In genomic region chr10:61162366-61162765, GRCm38 (mm10) we compare ENCODE assay signal across 22 mouse cellular contexts. TPM values are rescaled to one million over a fixed set of nuclear protein-coding genes. Genes with fewer than 3 reads are reported as not detected.
DNase-seq lines count a peak whose midpoint lies in the region; ATAC-seq and TF ChIP-seq lines count a peak whose summit lies in the region.
"Had no signal": no experiment of that assay in that cellular context is flagged by ENCODE, and none has a peak within 500 bp of the region (broad histone marks: within the 10 kb centered on the region; RNA-seq: fewer than 3 reads in every experiment).

No protein-coding gene starts in this region.

- no peaks in the 10 kb centered on the region for H3K27me3 ChIP-seq in lung, postnatal 0 days (replicated peaks; ENCODE audit: insufficient read depth, low read length)
- no peaks in the 10 kb centered on the region for H3K27me3 ChIP-seq in kidney, embryonic 16.5 days (ENCODE audit: insufficient read depth, low read length)
- H3K27me3 ChIP-seq: limb, embryonic 15.5 days; stomach, embryonic 15.5 days had no signal

- H3K9ac ChIP-seq in lung, postnatal 0 days (replicated peaks; ENCODE audit: low read depth), result no peak overlapping the region
- H3K9ac ChIP-seq in kidney, embryonic 16.5 days (replicated peaks; ENCODE audit: low read length), result no peak overlapping the region
- H3K9ac ChIP-seq: limb, embryonic 15.5 days; liver, postnatal 0 days; stomach, embryonic 15.5 days had no signal

- no peaks in the 10 kb centered on the region for H3K4me1 ChIP-seq in lung, postnatal 0 days (ENCODE audit: insufficient read depth, low read depth, low read length)
- no peaks in the 10 kb centered on the region for H3K4me1 ChIP-seq in lung, adult 2 months (ENCODE audit: control insufficient read depth, insufficient read depth, low read length)
- H3K4me1 ChIP-seq in kidney, embryonic 16.5 days (ENCODE audit: insufficient read depth, low read length), result no peaks in the 10 kb centered on the region
- H3K4me1 ChIP-seq: heart, embryonic 10.5 days; limb, embryonic 15.5 days; stomach, embryonic 15.5 days had no signal

- no peak for TF ChIP-seq EP300 in lung, postnatal 0 days (IDR thresholded peaks at IDR 0.05)

- H3K36me3 ChIP-seq in lung, postnatal 0 days (ENCODE audit: insufficient read depth, low read length), result no peaks in the 10 kb centered on the region
- H3K36me3 ChIP-seq in kidney, embryonic 16.5 days (ENCODE audit: insufficient read depth, low read length), result no peaks in the 10 kb centered on the region
- H3K36me3 ChIP-seq: heart, embryonic 10.5 days; limb, embryonic 15.5 days; stomach, embryonic 15.5 days had no signal

- H3K27ac ChIP-seq in lung, postnatal 0 days (ENCODE audit: low read length), result no peak overlapping the region
- no peak overlapping the region for H3K27ac ChIP-seq in kidney, embryonic 16.5 days (ENCODE audit: low read length)
- H3K27ac ChIP-seq: heart, embryonic 10.5 days; limb, embryonic 15.5 days; stomach, embryonic 15.5 days had no signal

- no peak for TF ChIP-seq CTCF in lung, postnatal 0 days (IDR thresholded peaks at IDR 0.05)
- TF ChIP-seq CTCF in lung, adult 2 months (IDR thresholded peaks at IDR 0.05; ENCODE audit: insufficient read depth, low read length), result no peak

- DNase-seq in heart, adult 11 months, result peak; percentile 90
- no peak for DNase-seq in heart, postnatal 4 days
- no peak for DNase-seq in lung, postnatal 0 days (ENCODE audit: low spot score)
- DNase-seq in lung, adult 2 months, result no peak
- no peak for DNase-seq in cerebellum, adult 8-10 months
- no peak for DNase-seq in layer of hippocampus, adult 8-10 months (ENCODE audit: low spot score in 2 of 2)
- DNase-seq: adrenal gland, adult 8-10 months; cerebellum, adult 11 months; cerebellum, postnatal 25 days; liver, postnatal 0 days; lung, postnatal 4 days; retina, postnatal 1 day; thymus, adult 18-20 months; thymus, postnatal 4 days had no signal

- TF ChIP-seq POLR2A in lung, adult 2 months (IDR thresholded peaks at IDR 0.05; ENCODE audit: borderline replicate concordance, extremely low read depth, low read depth, low read length), result no peak

- H3K9me3 ChIP-seq in lung, postnatal 0 days (ENCODE audit: low read length), result no peaks in the 10 kb centered on the region
- H3K9me3 ChIP-seq in kidney, embryonic 16.5 days (ENCODE audit: low read length), result no peaks in the 10 kb centered on the region
- H3K9me3 ChIP-seq: heart, embryonic 10.5 days; limb, embryonic 15.5 days; stomach, embryonic 15.5 days had no signal

- no peak overlapping the region for H3K4me3 ChIP-seq in lung, postnatal 0 days (ENCODE audit: low read depth, low read length)
- H3K4me3 ChIP-seq in lung, adult 2 months (replicated peaks; ENCODE audit: extremely low read depth, low read depth, low read length), result no peak overlapping the region
- no peak overlapping the region for H3K4me3 ChIP-seq in kidney, embryonic 16.5 days (ENCODE audit: low read length)
- H3K4me3 ChIP-seq: heart, embryonic 10.5 days; limb, embryonic 15.5 days; stomach, embryonic 15.5 days had no signal

- ATAC-seq in lung, postnatal 0 days, result peak; percentile 25
- ATAC-seq in kidney, embryonic 16.5 days (ENCODE audit: low FRiP score, low TSS enrichment), result 0 out of 2 replicates have a peak, but pooled peaks have one; percentile 19
- ATAC-seq: inflammation-experienced regulatory T-cells, adult 6 months; liver, postnatal 0 days had no signal

- WGBS in lung, postnatal 0 days, result 61% methylated on average over 3 of the region's 3 CpGs
- WGBS in lung, adult 2 months, result 60% methylated on average over 3 of the region's 3 CpGs
- WGBS in kidney, embryonic 16.5 days, result 24% methylated on average over 3 of the region's 3 CpGs

- no peak overlapping the region for H3K4me2 ChIP-seq in lung, postnatal 0 days (replicated peaks; ENCODE audit: low read depth, low read length)
- H3K4me2 ChIP-seq in kidney, embryonic 16.5 days (replicated peaks; ENCODE audit: low read depth, low read length), result no peak overlapping the region
- H3K4me2 ChIP-seq: limb, embryonic 15.5 days; stomach, embryonic 15.5 days had no signal

RNA-seq across cellular contexts. Expression of gene Tbata, which starts 9.4 kb away (rescaled TPM):
- not detected for total RNA-seq in heart, postnatal 4 days (2021)
- 2.1 and 2.5 TPM in 2 replicates for polyA plus RNA-seq in lung, postnatal 0 days (2015; fragmentation: Nextera tagmentation; extraction: Ambion mirVana)
- polyA plus RNA-seq in lung, adult 2 months (2012; rRNA removed), result 3.8 and 4.1 TPM in 2 replicates
- polyA plus RNA-seq in kidney, embryonic 16.5 days (2015; fragmentation: Nextera tagmentation; extraction: Ambion mirVana), result 0.24 TPM in 1 of 2 replicates, not detected in the other
- 1 to 10 TPM; 6.5 to 9.7 (median 9.6) TPM for total RNA-seq in layer of hippocampus, adult 8-10 months (2022)
- total RNA-seq: adrenal gland, adult 8-10 months; gastrocnemius, adult 18-20 months; gastrocnemius, postnatal 4 days had no signal
- polyA plus RNA-seq: forebrain, embryonic 11.5 days; heart, embryonic 10.5 days; inflammation-experienced regulatory T-cells, adult 6 months; liver, postnatal 0 days; stomach, embryonic 15.5 days had no signal

RNA-seq across cellular contexts. Expression of gene Sgpl1, which starts 14.9 kb away (rescaled TPM):
- total RNA-seq in heart, postnatal 4 days (2021), result 10 to 100 TPM; 26.2 to 29.3 TPM
- polyA plus RNA-seq in lung, postnatal 0 days (2015; fragmentation: Nextera tagmentation; extraction: Ambion mirVana), result 33.7 and 36.3 TPM in 2 replicates
- polyA plus RNA-seq in lung, adult 2 months (2012; rRNA removed), result 19.0 and 29.2 TPM in 2 replicates
- polyA plus RNA-seq in kidney, embryonic 16.5 days (2015; fragmentation: Nextera tagmentation; extraction: Ambion mirVana), result 75.9 and 76.5 TPM in 2 replicates
- total RNA-seq in layer of hippocampus, adult 8-10 months (2022), result 10 to 100 TPM; 26.6 to 45.7 (median 33.5) TPM
